Mouse (Mus musculus) heart, adult 2 months (tissue): ENCODE results near the gene Psmb5. TPM values are rescaled to one million over a fixed set of nuclear protein-coding genes. Genes with fewer than 3 reads are reported as not detected.

Experiments used
- DNase-seq, 2 experiments: peaks; one replicate each; pipeline ENCODE4 v3.0.0; 2021
- H3K27ac ChIP-seq: fragments of 200-600 bp; 2 replicates; pipeline ENCODE4 v1.8.1; 2022
- H3K27me3 ChIP-seq: fragments of 200-500 bp; 2 replicates; pipeline ENCODE4 v1.6.1; 2012; ENCODE audit warnings: mild to moderate bottlenecking, low read length, inconsistent platforms, mixed read lengths; ENCODE audit not compliant: control insufficient read depth, insufficient read depth
- H3K36me3 ChIP-seq: fragments of 200-500 bp; 2 replicates; pipeline ENCODE4 v1.6.1; 2012; ENCODE audit warnings: low read length, inconsistent platforms; ENCODE audit not compliant: control insufficient read depth, insufficient read depth
- H3K4me1 ChIP-seq: fragments of 200-500 bp; 2 replicates; pipeline ENCODE4 v1.6.1; 2011; ENCODE audit warnings: low read length; ENCODE audit not compliant: control insufficient read depth, insufficient read depth
- H3K4me3 ChIP-seq: fragments of 200-600 bp; 2 replicates; pipeline ENCODE4 v1.8.1; 2022
- H3K79me2 ChIP-seq: fragments of 200-500 bp; replicated peaks from 2 replicates; pipeline ENCODE4 v1.6.1; 2012; ENCODE audit warnings: mild to moderate bottlenecking, inconsistent platforms, low read length, moderate library complexity, mixed read lengths; ENCODE audit not compliant: control insufficient read depth, insufficient read depth
- H3K9ac ChIP-seq: fragments of 200-500 bp; 2 replicates; pipeline ENCODE4 v1.6.1; 2012; ENCODE audit warnings: low read depth, mild to moderate bottlenecking, control low read depth, inconsistent platforms, low read length, mixed read lengths
- CTCF ChIP-seq: fragments of 200-600 bp; IDR thresholded peaks from 2 replicates; pipeline ENCODE4 v1.8.1; 2022; ENCODE audit warnings: antibody characterized with exemption, mild to moderate bottlenecking, moderate library complexity
- EP300 ChIP-seq: fragments of 200-500 bp; IDR thresholded peaks from 2 replicates; pipeline ENCODE4 v1.6.1; 2011; ENCODE audit warnings: low read depth, low read length, control low read depth; ENCODE audit not compliant: insufficient read depth
- POLR2A ChIP-seq: fragments of 200-500 bp; IDR thresholded peaks from 2 replicates; pipeline ENCODE4 v1.6.1; 2011; ENCODE audit warnings: mild to moderate bottlenecking, low read depth, low read length, control low read depth; ENCODE audit not compliant: insufficient read depth
- WGBS: fragments of 180-500 bp; shearing (Covaris S2); methylation state at CpG from one replicate; pipeline ENCODE4 v1.1.7; 2018; 5-methylcytosine and 5-hydroxymethylcytosine counted together
- intact Hi-C: fragments of 180-260 bp; cut with DNase I; formaldehyde crosslinking; loops from one replicate; pipeline ENCODE4 v1.15.1; 2025
- polyA plus RNA-seq: library from polyadenylated mRNA; depleted of rRNA; stranded (reverse); fragments of >200 nt; gene quantifications from 2 replicates; pipeline ENCODE4 v1.2.3, GENCODE M21; 2012
- total RNA-seq, 2 experiments: library from RNA; stranded (reverse); gene quantifications; 2 replicates each; pipeline ENCODE4 v1.2.3; 2021

Psmb5 gene
- total and polyA plus RNA-seq, 3 experiments = 164 to 187 (median 180) TPM

- no peaks in the 10 kb centered on the region for H3K27me3 ChIP-seq
- no peak overlapping the region for H3K4me3 ChIP-seq
These were observed 23.0 kb downstream of the Psmb5 start for GRCm38 (mm10) chr14:54594631-54595414.

DNA sequence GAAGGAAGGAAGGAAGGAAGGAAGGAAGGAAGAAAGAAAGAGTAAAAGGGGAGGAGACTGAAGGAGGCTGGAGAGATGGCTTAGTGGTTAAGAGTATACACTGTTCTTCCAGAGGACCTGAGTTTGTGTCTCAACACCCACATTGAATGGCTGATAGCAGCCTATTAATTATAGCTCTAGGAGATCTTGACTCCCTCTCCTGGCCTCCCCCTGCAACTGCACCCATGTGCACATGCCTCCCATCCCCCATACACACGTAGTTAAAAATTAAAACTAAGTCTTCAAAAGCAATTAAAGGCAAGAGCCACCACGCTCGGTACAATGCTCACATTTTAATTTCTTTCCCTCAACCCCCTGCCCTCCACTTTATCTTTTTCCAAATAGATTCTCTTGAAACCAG is 23.8 kb downstream of the Psmb5 start:
- no peak overlapping the region for H3K27ac ChIP-seq
- H3K4me3 ChIP-seq = no peak overlapping the region
- no peaks in the 10 kb centered on the region for H3K27me3 ChIP-seq
- H3K79me2 ChIP-seq = no peaks in the 10 kb centered on the region
- intact Hi-C loops = no loop called here
- H3K36me3 ChIP-seq = no peaks in the 10 kb centered on the region
- TF ChIP-seq EP300 (no peak), CTCF (peak; percentile 41)
- no peak for DNase-seq
- peaks cover 3% of the 10 kb centered on the region for H3K4me1 ChIP-seq
- H3K9ac ChIP-seq = no peak overlapping the region
- WGBS = 95% methylated on average over 3 of the region's 3 CpGs

More at GRCm38 (mm10) chr14:54594631-54595414, 23.0 kb downstream of the Psmb5 start:
- no peak for DNase-seq
- Histone ChIP-seq H3K36me3 (no peaks in the 10 kb centered on the region), H3K4me1 (peaks cover 3% of the 10 kb centered on the region), H3K27ac (no peak overlapping the region), H3K9ac (no peak overlapping the region; the same call in 1 of the 2 replicates), H3K79me2 (no peaks in the 10 kb centered on the region)
- WGBS = 59% methylated on average over 28 of the region's 28 CpGs
- TF ChIP-seq POLR2A (no peak), EP300 (no peak), CTCF (no peak)
- intact Hi-C loops = no loop called here

DNA sequence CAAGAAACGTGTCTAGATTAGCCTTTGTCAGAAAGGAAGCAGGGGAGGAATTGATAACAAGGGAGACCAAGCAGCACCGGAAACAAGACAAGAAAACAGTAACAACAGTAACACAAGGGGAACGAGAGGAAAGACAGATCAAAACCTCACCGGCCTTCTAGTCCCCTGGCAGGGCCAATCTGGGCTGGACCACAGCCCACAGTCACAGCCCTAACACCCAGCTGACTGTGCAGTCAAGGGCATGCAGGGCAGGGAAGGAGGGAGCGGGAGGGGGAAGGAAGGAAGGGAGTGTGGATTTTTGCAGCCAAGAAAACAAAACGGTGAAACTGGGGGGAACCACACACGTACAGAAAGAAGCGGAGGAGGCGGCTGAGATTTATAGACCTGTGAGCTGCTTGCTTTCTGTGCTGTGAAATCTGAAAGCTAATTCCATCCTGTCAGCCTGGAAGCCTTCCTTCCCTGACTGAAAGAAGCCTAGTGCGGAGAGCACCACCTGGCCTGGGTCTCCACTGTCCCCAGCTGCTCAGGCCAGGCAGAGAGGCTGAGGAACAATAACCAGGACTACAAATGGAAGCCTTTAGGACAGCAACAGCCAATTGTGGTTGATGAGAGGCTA is 25.4 kb downstream of the Psmb5 start:
- Histone ChIP-seq H3K27me3 (no peaks in the 10 kb centered on the region), H3K79me2 (no peaks in the 10 kb centered on the region), H3K27ac (peak overlapping the region; percentile 50), H3K4me3 (no peak overlapping the region; the same call in 1 of the 2 replicates), H3K36me3 (no peaks in the 10 kb centered on the region), H3K9ac (peak overlapping the region; percentile 21; the same call in 1 of the 2 replicates), H3K4me1 (peaks cover 3% of the 10 kb centered on the region)
- DNase-seq = peak; percentile 59 to 72
- intact Hi-C loops = no loop called here
- 11% methylated on average over 10 of the region's 10 CpGs for WGBS
- TF ChIP-seq EP300 = 0 out of 2 replicates have a peak, but pooled peaks have one; percentile 8
- no peak for TF ChIP-seq CTCF
- 0 out of 2 replicates have a peak, but pooled peaks have one; percentile 29 for TF ChIP-seq POLR2A

DNA sequence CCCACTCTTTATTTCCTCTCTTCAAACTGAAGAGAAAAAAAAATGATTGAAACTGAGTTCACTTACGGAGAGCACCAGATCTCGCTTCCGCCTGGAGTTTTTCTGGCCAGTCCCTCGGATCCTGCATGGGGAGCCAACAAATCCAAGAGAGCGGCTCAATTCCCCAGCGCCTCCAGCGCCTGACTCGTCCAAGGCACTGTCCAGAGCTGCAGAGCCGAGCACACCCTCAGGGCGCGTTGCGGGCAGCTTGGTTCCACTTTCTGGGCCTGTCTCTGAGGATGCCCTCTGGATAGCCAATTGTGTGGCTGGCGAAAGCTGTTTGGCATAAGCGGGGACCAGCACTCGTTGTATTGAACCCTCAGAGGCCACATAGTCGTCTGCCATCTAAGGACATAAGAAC is 26.8 kb downstream of the Psmb5 start:
- H3K36me3 ChIP-seq = no peaks in the 10 kb centered on the region
- H3K79me2 ChIP-seq = no peaks in the 10 kb centered on the region
- H3K27ac ChIP-seq = no peak overlapping the region
- intact Hi-C loops = no loop called here
- 87% methylated on average over 16 of the region's 16 CpGs for WGBS
- H3K9ac ChIP-seq = no peak overlapping the region
- DNase-seq = no peak
- no peak overlapping the region for H3K4me3 ChIP-seq
- H3K4me1 ChIP-seq = peaks cover 3% of the 10 kb centered on the region
- H3K27me3 ChIP-seq = no peaks in the 10 kb centered on the region
- no peak for TF ChIP-seq POLR2A
- TF ChIP-seq CTCF = no peak
- TF ChIP-seq EP300 = no peak

DNA sequence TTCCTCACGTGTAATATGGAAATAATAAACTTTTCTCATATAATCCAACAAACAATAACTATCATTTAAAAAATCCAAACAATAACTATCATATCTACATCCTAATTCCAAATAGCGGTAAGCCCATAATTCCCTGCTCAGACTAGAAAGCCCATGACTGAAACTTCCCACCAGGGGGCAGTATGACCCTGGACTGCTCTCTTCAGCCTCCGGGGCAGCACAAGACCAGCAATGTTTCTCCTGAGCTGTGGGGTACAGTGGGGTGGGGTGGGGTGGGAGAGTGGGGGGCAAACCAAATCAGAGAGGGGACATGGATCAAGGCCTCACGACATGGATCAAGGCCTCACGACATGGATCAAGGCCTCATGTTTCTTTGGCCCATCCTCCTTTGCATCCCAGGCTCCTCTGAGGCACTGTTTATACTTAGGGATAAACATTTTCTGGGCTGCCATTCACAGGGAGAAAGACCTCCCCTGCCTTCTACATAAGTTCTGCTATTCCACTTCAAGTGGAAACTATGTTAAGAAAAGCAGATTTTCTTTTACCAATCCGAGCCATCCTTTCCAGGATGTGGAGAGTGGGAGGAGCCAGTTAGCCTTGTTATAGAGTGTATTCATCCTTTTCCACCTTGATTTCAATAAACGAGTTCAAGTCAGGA is 34.0 kb downstream of the Psmb5 start:
- H3K27me3 ChIP-seq = no peaks in the 10 kb centered on the region
- TF ChIP-seq POLR2A = no peak
- peak; percentile 75 for TF ChIP-seq CTCF
- no peak for TF ChIP-seq EP300
- H3K4me3 ChIP-seq = no peak overlapping the region
- 36% methylated on average over 7 of the region's 7 CpGs for WGBS
- no peaks in the 10 kb centered on the region for H3K79me2 ChIP-seq
- no peaks in the 10 kb centered on the region for H3K36me3 ChIP-seq
- H3K4me1 ChIP-seq = no peaks in the 10 kb centered on the region
- H3K9ac ChIP-seq = no peak overlapping the region
- H3K27ac ChIP-seq = no peak overlapping the region
- intact Hi-C loops = loop anchor here (1.0 kb wide), 1 partner anchor 58 kb away; no protein-coding TSS in a partner anchor
- DNase-seq = peak; percentile 58 to 63

GRCm38 (mm10) chr14:54582536-54582935 is 35.3 kb downstream of the Psmb5 start:
- Histone ChIP-seq H3K4me1 (peaks cover 1% of the 10 kb centered on the region), H3K27me3 (no peaks in the 10 kb centered on the region), H3K27ac (no peak overlapping the region), H3K9ac (no peak overlapping the region), H3K79me2 (no peaks in the 10 kb centered on the region), H3K36me3 (no peaks in the 10 kb centered on the region), H3K4me3 (no peak overlapping the region)
- intact Hi-C loops = no loop called here
- TF ChIP-seq EP300 (no peak), POLR2A (no peak), CTCF (no peak)
- 93% methylated on average over 9 of the region's 9 CpGs for WGBS
- no peak for DNase-seq
